Comparison of ENCODE assay signal across 42 mouse cellular contexts in the genomic region with DNA sequence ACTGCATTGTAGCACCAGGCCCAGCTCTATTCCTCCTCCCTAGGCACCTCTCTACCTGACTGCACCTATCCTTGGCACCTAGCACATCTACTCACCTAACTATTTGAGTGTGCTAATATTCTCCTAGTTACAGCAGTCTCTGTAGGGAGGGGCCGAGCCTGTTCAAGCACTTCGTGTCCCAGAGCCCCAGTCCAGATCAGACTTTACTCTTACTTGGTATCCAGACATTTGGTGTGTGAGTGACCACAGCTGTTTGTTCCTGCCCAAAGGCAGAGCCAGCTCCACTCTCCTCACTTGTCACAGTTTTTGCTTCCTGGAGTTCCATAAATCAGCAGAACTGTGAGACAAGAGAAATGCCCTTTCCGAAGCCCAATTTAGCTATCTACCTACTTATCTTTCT. TPM values are rescaled to one million over a fixed set of nuclear protein-coding genes. Genes with fewer than 3 reads are reported as not detected.
DNase-seq lines count a peak whose midpoint lies in the region; ATAC-seq and TF ChIP-seq lines count a peak whose summit lies in the region.
"Had no signal": no experiment of that assay in that cellular context is flagged by ENCODE, and none has a peak within 500 bp of the region (broad histone marks: within the 10 kb centered on the region; RNA-seq: fewer than 3 reads in every experiment).

No protein-coding gene starts in this region.

- no peaks in the 10 kb centered on the region for H3K9me3 ChIP-seq in lung, embryonic 14.5 days (ENCODE audit: low read depth, low read length)
- no peaks in the 10 kb centered on the region for H3K9me3 ChIP-seq in forebrain, embryonic 14.5 days (replicated peaks; ENCODE audit: control insufficient read depth, low read length)
- no peaks in the 10 kb centered on the region for H3K9me3 ChIP-seq in midbrain, embryonic 15.5 days
- H3K9me3 ChIP-seq: hindbrain, embryonic 13.5 days; limb, embryonic 10.5 days; limb, embryonic 15.5 days; lung, embryonic 15.5 days; neural tube, embryonic 12.5 days had no signal

- intact Hi-C loops in heart, postnatal 36 days (cut with DNase I), result no loop called here

- no peaks in the 10 kb centered on the region for H3K4me1 ChIP-seq in lung, embryonic 14.5 days (ENCODE audit: insufficient read depth)
- H3K4me1 ChIP-seq in lung, adult 2 months (ENCODE audit: control insufficient read depth, insufficient read depth, low read length), result no peaks in the 10 kb centered on the region; the same call in 1 of the 2 replicates
- no peaks in the 10 kb centered on the region for H3K4me1 ChIP-seq in forebrain, embryonic 14.5 days (ENCODE audit: control insufficient read depth, insufficient read depth, low read length)
- H3K4me1 ChIP-seq in midbrain, embryonic 15.5 days, result no peaks in the 10 kb centered on the region
- H3K4me1 ChIP-seq: hindbrain, embryonic 13.5 days; limb, embryonic 15.5 days; lung, embryonic 15.5 days; neural tube, embryonic 12.5 days had no signal

- no peak for TF ChIP-seq CTCF in lung, embryonic 14.5 days (IDR thresholded peaks at IDR 0.05; ENCODE audit: low read depth)
- no peak for TF ChIP-seq CTCF in lung, adult 2 months (IDR thresholded peaks at IDR 0.05; ENCODE audit: insufficient read depth, low read length)

- no peak for TF ChIP-seq POLR2A in lung, adult 2 months (IDR thresholded peaks at IDR 0.05; ENCODE audit: borderline replicate concordance, extremely low read depth, low read depth, low read length)

- no peak overlapping the region for H3K9ac ChIP-seq in lung, embryonic 14.5 days
- no peak overlapping the region for H3K9ac ChIP-seq in forebrain, embryonic 14.5 days (ENCODE audit: low read length)
- H3K9ac ChIP-seq in midbrain, embryonic 15.5 days, result no peak overlapping the region
- H3K9ac ChIP-seq: forebrain, postnatal 0 days; hindbrain, embryonic 13.5 days; limb, embryonic 15.5 days; liver, embryonic 14.5 days; lung, embryonic 15.5 days; neural tube, embryonic 12.5 days had no signal

- no peak overlapping the region for H3K27ac ChIP-seq in lung, embryonic 14.5 days (ENCODE audit: low read depth)
- no peak overlapping the region for H3K27ac ChIP-seq in forebrain, embryonic 14.5 days (ENCODE audit: low read depth, low read length)
- no peak overlapping the region for H3K27ac ChIP-seq in midbrain, embryonic 15.5 days
- H3K27ac ChIP-seq: hindbrain, embryonic 13.5 days; limb, embryonic 10.5 days; limb, embryonic 15.5 days; liver, embryonic 14.5 days; lung, embryonic 15.5 days; neural tube, embryonic 12.5 days had no signal

- 53% methylated on average over 3 of the region's 3 CpGs for WGBS in lung, embryonic 14.5 days
- 60% methylated on average over 3 of the region's 3 CpGs for WGBS in lung, adult 2 months
- WGBS in forebrain, embryonic 14.5 days, result 92% methylated on average over 3 of the region's 3 CpGs
- WGBS in midbrain, embryonic 15.5 days, result 90% methylated on average over 3 of the region's 3 CpGs

- no peak overlapping the region for H3K4me2 ChIP-seq in lung, embryonic 14.5 days
- H3K4me2 ChIP-seq in forebrain, embryonic 14.5 days (ENCODE audit: low read length), result no peak overlapping the region
- no peak overlapping the region for H3K4me2 ChIP-seq in midbrain, embryonic 15.5 days
- H3K4me2 ChIP-seq: hindbrain, embryonic 13.5 days; limb, embryonic 15.5 days; lung, embryonic 15.5 days; midbrain, embryonic 11.5 days; neural tube, embryonic 12.5 days had no signal

- peak; percentile 37 for DNase-seq in lung, embryonic 14.5 days
- no peak for DNase-seq in lung, adult 2 months
- DNase-seq in heart, postnatal 36 days, result peak; percentile 3 to 16
- peak; percentile 33 for DNase-seq in lung, postnatal 10 days
- no peak for DNase-seq in forebrain, embryonic 14.5 days (ENCODE audit: low spot score)
- DNase-seq: adrenal gland, adult 2 months; adrenal gland, postnatal 36 days; cerebellum, adult 2 months; cerebellum, postnatal 14 days; forebrain, postnatal 0 days; gastrocnemius, postnatal 10 days; kidney, adult 9 months; kidney, postnatal 10 days; layer of hippocampus, postnatal 36 days; right cerebral cortex, adult 18-20 months; spleen, adult 18-20 months; thymus, adult 2 months; thymus, postnatal 36 days had no signal

- no peak overlapping the region for H3K4me3 ChIP-seq in lung, embryonic 14.5 days (ENCODE audit: low read depth, low read length)
- no peak overlapping the region for H3K4me3 ChIP-seq in lung, adult 2 months (replicated peaks; ENCODE audit: extremely low read depth, low read depth, low read length)
- no peak overlapping the region for H3K4me3 ChIP-seq in forebrain, embryonic 14.5 days (ENCODE audit: low read depth, low read length)
- H3K4me3 ChIP-seq in midbrain, embryonic 15.5 days, result no peak overlapping the region
- H3K4me3 ChIP-seq: erythroblast, embryonic 14.5 days; hindbrain, embryonic 13.5 days; limb, embryonic 10.5 days; limb, embryonic 15.5 days; lung, embryonic 15.5 days; myocyte; neural tube, embryonic 12.5 days had no signal

- no peak for ATAC-seq in lung, embryonic 14.5 days (ENCODE audit: insufficient read depth)
- ATAC-seq in forebrain, embryonic 14.5 days, result no peak
- ATAC-seq in midbrain, embryonic 15.5 days (replicated peaks), result no peak
- ATAC-seq: activated CD4-positive, CD25-positive, alpha-beta regulatory T cell, adult 4 months; forebrain, postnatal 0 days; intestine, embryonic 16.5 days had no signal

- H3K36me3 ChIP-seq in lung, embryonic 14.5 days (ENCODE audit: insufficient read depth), result no peaks in the 10 kb centered on the region
- H3K36me3 ChIP-seq in forebrain, embryonic 14.5 days (ENCODE audit: control insufficient read depth, insufficient read depth, low read length), result no peaks in the 10 kb centered on the region
- H3K36me3 ChIP-seq in midbrain, embryonic 15.5 days (replicated peaks), result no peaks in the 10 kb centered on the region
- H3K36me3 ChIP-seq: hindbrain, embryonic 13.5 days; limb, embryonic 10.5 days; limb, embryonic 15.5 days; lung, embryonic 15.5 days; neural tube, embryonic 12.5 days had no signal

- H3K27me3 ChIP-seq in lung, embryonic 14.5 days (ENCODE audit: insufficient read depth, low read length), result no peaks in the 10 kb centered on the region
- H3K27me3 ChIP-seq in forebrain, embryonic 14.5 days (replicated peaks; ENCODE audit: control insufficient read depth, insufficient read depth, low read length), result no peaks in the 10 kb centered on the region
- no peaks in the 10 kb centered on the region for H3K27me3 ChIP-seq in midbrain, embryonic 15.5 days (replicated peaks)
- H3K27me3 ChIP-seq: CH12.LX; hindbrain, embryonic 13.5 days; limb, embryonic 15.5 days; lung, embryonic 15.5 days; neural tube, embryonic 12.5 days had no signal

RNA-seq across cellular contexts. Expression of a gene that starts 15.9 kb away (rescaled TPM):
- not detected in 2 replicates for polyA plus RNA-seq in lung, embryonic 14.5 days (2014; fragmentation: Nextera tagmentation; extraction: Ambion mirVana)
- polyA plus RNA-seq in lung, adult 2 months (2012; rRNA removed), result not detected in 2 replicates
- total RNA-seq in heart, postnatal 36 days (2021), result not detected
- not detected in 2 replicates for polyA plus RNA-seq in forebrain, embryonic 14.5 days (2014; fragmentation: Nextera tagmentation; extraction: Ambion mirVana)
- not detected in 2 replicates for polyA plus RNA-seq in midbrain, embryonic 15.5 days (2015; fragmentation: Nextera tagmentation; extraction: Ambion mirVana)
- total RNA-seq: adrenal gland, adult 2 months; adrenal gland, postnatal 36 days; CH12.LX; ES-E14; forebrain, postnatal 0 days; gastrocnemius, postnatal 10 days; layer of hippocampus, postnatal 36 days; megakaryocyte, adult 5-6 weeks; midbrain, postnatal 0 days had no signal
- polyA plus RNA-seq: activated CD4-positive, CD25-positive, alpha-beta regulatory T cell, adult 4 months; adrenal gland, adult 2 months; brain, embryonic 14.5 days; C2C12; cerebellum, adult 2 months; cortical plate, adult 2 months; embryonic facial prominence, embryonic 14.5 days; erythroblast, embryonic 14.5 days; forebrain, embryonic 11.5 days; forebrain, postnatal 0 days; gonadal fat pad, adult 2 months; heart, postnatal 0 days; hindbrain, embryonic 13.5 days; intestine, embryonic 16.5 days; large intestine, adult 2 months; limb, embryonic 10.5 days; limb, embryonic 15.5 days; liver, embryonic 14.5 days; lung, embryonic 15.5 days; midbrain, embryonic 11.5 days; midbrain, postnatal 0 days; myocyte; neural tube, embryonic 12.5 days; thymus, adult 2 months had no signal

RNA-seq across cellular contexts. Expression of a gene that starts 47.0 kb away (rescaled TPM):
- 25.0 and 26.1 TPM in 2 replicates for polyA plus RNA-seq in lung, embryonic 14.5 days (2014; fragmentation: Nextera tagmentation; extraction: Ambion mirVana)
- 1.7 and 2.3 TPM in 2 replicates for polyA plus RNA-seq in lung, adult 2 months (2012; rRNA removed)
- 1 to 10 TPM; 3.5 to 7.2 TPM for total RNA-seq in heart, postnatal 36 days (2021)
- polyA plus RNA-seq in forebrain, embryonic 14.5 days (2014; fragmentation: Nextera tagmentation; extraction: Ambion mirVana), result 23.7 and 23.8 TPM in 2 replicates
- polyA plus RNA-seq in midbrain, embryonic 15.5 days (2015; fragmentation: Nextera tagmentation; extraction: Ambion mirVana), result 17.3 and 18.3 TPM in 2 replicates

RNA-seq across cellular contexts. Expression of a gene that starts 47.2 kb away (rescaled TPM):
- not detected in 2 replicates for polyA plus RNA-seq in lung, embryonic 14.5 days (2014; fragmentation: Nextera tagmentation; extraction: Ambion mirVana)
- polyA plus RNA-seq in lung, adult 2 months (2012; rRNA removed), result not detected in 2 replicates
- total RNA-seq in heart, postnatal 36 days (2021), result not detected
- not detected in 2 replicates for polyA plus RNA-seq in forebrain, embryonic 14.5 days (2014; fragmentation: Nextera tagmentation; extraction: Ambion mirVana)
- polyA plus RNA-seq in midbrain, embryonic 15.5 days (2015; fragmentation: Nextera tagmentation; extraction: Ambion mirVana), result not detected in 2 replicates
- total RNA-seq: CH12.LX; ES-E14; forebrain, postnatal 0 days; gastrocnemius, postnatal 10 days; layer of hippocampus, postnatal 36 days; megakaryocyte, adult 5-6 weeks; midbrain, postnatal 0 days had no signal
- polyA plus RNA-seq: activated CD4-positive, CD25-positive, alpha-beta regulatory T cell, adult 4 months; adrenal gland, adult 2 months; brain, embryonic 14.5 days; C2C12; erythroblast, embryonic 14.5 days; forebrain, embryonic 11.5 days; forebrain, postnatal 0 days; heart, postnatal 0 days; hindbrain, embryonic 13.5 days; intestine, embryonic 16.5 days; large intestine, adult 2 months; limb, embryonic 10.5 days; limb, embryonic 15.5 days; liver, embryonic 14.5 days; lung, embryonic 15.5 days; midbrain, embryonic 11.5 days; midbrain, postnatal 0 days; myocyte; neural tube, embryonic 12.5 days; thymus, adult 2 months had no signal

Comparison
In these comparisons a context has a peak if more than half of its experiments do, and no peak if none do; other contexts are left out.
1. DNase-seq: peak in lung, embryonic 14.5 days (single experiment), heart, postnatal 36 days (2 of 2) and lung, postnatal 10 days (single experiment); none in lung, adult 2 months (single experiment) and forebrain, embryonic 14.5 days (single experiment).